Mouse (Mus musculus) intestine, embryonic 15.5 days (tissue): Measurements from ENCODE around the gene Vmn2r92. TPM values are rescaled to one million over a fixed set of nuclear protein-coding genes. Genes with fewer than 3 reads are reported as not detected.
"Not testable (repeated sequence)": the region's sequence is repeated elsewhere in the genome, so short reads cannot be mapped to it uniquely, and the experiment has no call there.

Experiments
- ATAC-seq: fragments of 200-750 bp; cut with Nextera tagmentation; 2 replicates; pipeline ENCODE4 v1.8.0; 2017; ENCODE audit warnings: moderate TSS enrichment, moderate library complexity
- H3K27ac ChIP-seq: fragments of 300-500 bp; sonication (generic); 2 replicates; pipeline ENCODE4 v1.5.1; 2015; ENCODE audit warnings: mild to moderate bottlenecking, inconsistent platforms
- H3K27me3 ChIP-seq: fragments of 300-500 bp; sonication (generic); replicated peaks from 2 replicates; pipeline ENCODE4 v1.6.1; 2015; ENCODE audit warnings: inconsistent platforms
- H3K36me3 ChIP-seq: fragments of 300-500 bp; sonication (generic); 2 replicates; pipeline ENCODE4 v1.6.1; 2015; ENCODE audit warnings: inconsistent platforms
- H3K4me1 ChIP-seq: fragments of 300-500 bp; sonication (generic); replicated peaks from 2 replicates; pipeline ENCODE4 v1.6.1; 2015; ENCODE audit warnings: inconsistent platforms
- H3K4me2 ChIP-seq: fragments of 300-500 bp; sonication (generic); replicated peaks from 2 replicates; pipeline ENCODE4 v1.6.1; 2015; ENCODE audit warnings: mild to moderate bottlenecking, inconsistent platforms
- H3K4me3 ChIP-seq: fragments of 300-500 bp; sonication (generic); replicated peaks from 2 replicates; pipeline ENCODE4 v1.5.1; 2015; ENCODE audit warnings: inconsistent platforms
- H3K9ac ChIP-seq: fragments of 300-500 bp; sonication (generic); 2 replicates; pipeline ENCODE4 v1.6.1; 2015; ENCODE audit warnings: inconsistent platforms
- H3K9me3 ChIP-seq: fragments of 300-500 bp; sonication (generic); 2 replicates; pipeline ENCODE4 v1.6.1; 2016; ENCODE audit warnings: inconsistent platforms
- WGBS: fragments of 180-500 bp; shearing (Covaris S2); methylation state at CpG from one replicate; pipeline ENCODE4 v1.1.7; 2015; 5-methylcytosine and 5-hydroxymethylcytosine counted together
- polyA plus RNA-seq: library from polyadenylated mRNA; unstranded; fragments of >200 nt; fragmentation: Nextera tagmentation; extraction: Ambion mirVana; gene quantifications from 2 replicates; pipeline ENCODE4 v1.2.1, GENCODE M21; 2015

Vmn2r92 gene
- not detected in 2 replicates for polyA plus RNA-seq

GRCm38 (mm10) chr17:18151587-18151986 lies at the start of gene Vmn2r92:
TSS of gene Vmn2r92 (plus strand) at chr17:18151887.
- 64% methylated on average over 1 of the region's 1 CpGs for WGBS
- H3K4me2 ChIP-seq, H3K27ac ChIP-seq, H3K36me3 ChIP-seq, H3K4me3 ChIP-seq, H3K4me1 ChIP-seq, H3K9ac ChIP-seq, H3K9me3 ChIP-seq, ATAC-seq, H3K27me3 ChIP-seq: not testable (repeated sequence)

GRCm38 (mm10) chr17:18102265-18102664 lies 49.4 kb upstream of the Vmn2r92 start:
- not testable (repeated sequence) for H3K4me1 ChIP-seq, H3K9ac ChIP-seq, H3K27me3 ChIP-seq, H3K9me3 ChIP-seq, H3K36me3 ChIP-seq, H3K27ac ChIP-seq, H3K4me3 ChIP-seq, H3K4me2 ChIP-seq, ATAC-seq
- WGBS: 87% methylated on average over 3 of the region's 3 CpGs

DNA sequence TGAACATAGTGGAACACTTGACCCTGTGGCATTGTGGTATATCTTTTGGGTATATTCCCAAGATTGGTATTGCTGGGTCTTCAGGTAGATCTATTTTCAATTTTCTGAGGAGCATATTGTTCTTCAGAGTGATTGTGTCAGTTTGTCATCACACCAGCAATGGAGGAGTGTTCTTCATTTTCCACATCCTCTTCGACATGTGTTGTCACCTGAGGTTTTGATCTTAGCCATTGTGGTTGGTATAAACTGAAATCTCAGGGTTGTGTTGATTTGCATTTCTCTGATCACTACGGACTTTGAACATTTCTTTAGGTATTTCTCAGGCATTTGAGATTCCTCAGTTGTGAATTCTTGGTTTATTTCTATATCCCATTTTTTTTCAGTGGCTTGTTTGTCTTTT lies 9.5 kb downstream of the Vmn2r92 start:
- H3K27me3 ChIP-seq, ATAC-seq, H3K36me3 ChIP-seq, H3K4me3 ChIP-seq, H3K27ac ChIP-seq, H3K4me1 ChIP-seq, H3K4me2 ChIP-seq, H3K9ac ChIP-seq, H3K9me3 ChIP-seq: not testable (repeated sequence)
- WGBS: 70% methylated on average over 2 of the region's 2 CpGs

GRCm38 (mm10) chr17:18189732-18190131 lies 38.0 kb downstream of the Vmn2r92 start:
- Histone ChIP-seq H3K9me3 (no peaks in the 10 kb centered on the region), H3K27me3 (no peaks in the 10 kb centered on the region), H3K4me1 (no peaks in the 10 kb centered on the region), H3K4me2 (no peak overlapping the region), H3K4me3 (no peak overlapping the region), H3K36me3 (no peaks in the 10 kb centered on the region), H3K9ac (no peak overlapping the region), H3K27ac (no peak overlapping the region)
- no peak for ATAC-seq
- 81% methylated on average over 1 of the region's 1 CpGs for WGBS

GRCm38 (mm10) chr17:18221300-18221699 lies 69.6 kb downstream of the Vmn2r92 start:
- ATAC-seq: no peak
- Histone ChIP-seq H3K27me3 (no peaks in the 10 kb centered on the region), H3K4me1 (no peaks in the 10 kb centered on the region), H3K9me3 (no peaks in the 10 kb centered on the region), H3K36me3 (no peaks in the 10 kb centered on the region), H3K4me2 (no peak overlapping the region), H3K27ac (no peak overlapping the region), H3K4me3 (no peak overlapping the region), H3K9ac (no peak overlapping the region)

GRCm38 (mm10) chr17:18231996-18232395 lies 80.3 kb downstream of the Vmn2r92 start:
- WGBS: 72% methylated on average over 2 of the region's 2 CpGs

DNA sequence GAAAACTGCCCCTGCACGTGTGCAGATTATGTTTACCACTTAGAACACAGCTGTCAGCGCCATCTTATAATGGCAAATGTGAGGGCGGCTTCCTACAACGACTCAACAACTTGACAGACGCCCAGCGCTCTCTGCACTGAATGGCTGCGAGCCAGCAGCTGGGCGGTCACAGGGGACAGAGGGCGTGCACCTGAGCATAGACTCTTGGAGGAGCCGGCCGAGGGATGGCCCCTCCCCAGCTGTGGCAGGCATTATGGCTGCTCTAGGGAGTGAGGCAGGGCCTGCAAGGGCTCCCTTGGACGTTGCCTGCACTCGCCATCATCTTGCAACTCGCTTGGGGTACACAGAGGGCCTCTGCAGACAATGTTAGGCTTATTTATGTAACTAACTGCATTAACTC lies 85.2 kb downstream of the Vmn2r92 start:
- Histone ChIP-seq H3K4me2 (no peak overlapping the region), H3K36me3 (no peaks in the 10 kb centered on the region), H3K4me1 (no peaks in the 10 kb centered on the region), H3K9me3 (no peaks in the 10 kb centered on the region), H3K4me3 (no peak overlapping the region), H3K27me3 (no peaks in the 10 kb centered on the region), H3K27ac (no peak overlapping the region), H3K9ac (no peak overlapping the region)
- ATAC-seq: no peak
- 82% methylated on average over 14 of the region's 14 CpGs for WGBS

More at GRCm38 (mm10) chr17:18231996-18232395, 80.3 kb downstream of the Vmn2r92 start:
- no peaks in the 10 kb centered on the region for H3K9me3 ChIP-seq
- H3K4me2 ChIP-seq: no peak overlapping the region
- no peaks in the 10 kb centered on the region for H3K4me1 ChIP-seq
- no peak overlapping the region for H3K4me3 ChIP-seq
- H3K27ac ChIP-seq: no peak overlapping the region
- no peaks in the 10 kb centered on the region for H3K36me3 ChIP-seq
- no peaks in the 10 kb centered on the region for H3K27me3 ChIP-seq
- no peak overlapping the region for H3K9ac ChIP-seq
- ATAC-seq: no peak

Other genes with a start within 250 kb of the Vmn2r92 start
- not detected in 2 replicates for gene Fpr-rs4, start 130.2 kb upstream of the Vmn2r92 start, polyA plus RNA-seq
- not detected in 2 replicates for gene Vmn2r124, start 102.5 kb upstream of the Vmn2r92 start, polyA plus RNA-seq
- not detected in 2 replicates for gene Vmn2r91, start 66.9 kb upstream of the Vmn2r92 start, polyA plus RNA-seq
- not detected in 2 replicates for gene Vmn2r94, start 125.9 kb downstream of the Vmn2r92 start, polyA plus RNA-seq
- gene Vmn2r93, start 146.2 kb downstream of the Vmn2r92 start, polyA plus RNA-seq: not detected in 2 replicates